Comparison of ENCODE assay signal across 9 mouse cellular contexts in the genomic region with DNA sequence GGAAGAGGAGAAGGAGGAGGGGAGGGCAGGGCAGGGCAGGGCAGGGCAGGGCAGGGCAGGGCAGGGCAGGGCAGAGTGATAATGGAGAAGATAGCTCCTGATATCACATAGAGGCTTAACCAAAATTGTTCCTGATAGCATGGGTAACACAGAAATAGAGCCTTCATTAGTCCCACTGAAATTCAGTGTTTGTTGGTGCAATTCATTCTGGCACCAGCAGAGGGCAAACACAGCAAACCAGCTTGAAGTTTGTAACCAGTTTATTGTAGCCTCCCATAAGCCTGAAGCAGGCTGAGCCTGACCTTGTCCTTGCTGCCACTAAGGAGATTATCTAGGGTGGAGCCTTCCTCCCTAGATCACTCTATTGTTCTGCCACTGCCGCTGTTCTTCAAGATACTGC. TPM values are rescaled to one million over a fixed set of nuclear protein-coding genes. Genes with fewer than 3 reads are reported as not detected.
DNase-seq lines count a peak whose midpoint lies in the region; ATAC-seq and TF ChIP-seq lines count a peak whose summit lies in the region.
"Had no signal": no experiment of that assay in that cellular context is flagged by ENCODE, and none has a peak within 500 bp of the region (broad histone marks: within the 10 kb centered on the region; RNA-seq: fewer than 3 reads in every experiment).

No protein-coding gene starts in this region.

- WGBS in spleen, adult 2 months: 25% methylated on average over 1 of the region's 1 CpGs
- WGBS in embryonic facial prominence, embryonic 15.5 days: 11% methylated on average over 1 of the region's 1 CpGs
- 25% methylated on average over 1 of the region's 1 CpGs for WGBS in intestine, embryonic 14.5 days

- H3K9me3 ChIP-seq in embryonic facial prominence, embryonic 15.5 days (replicated peaks): no peaks in the 10 kb centered on the region
- no peaks in the 10 kb centered on the region for H3K9me3 ChIP-seq in intestine, embryonic 14.5 days (ENCODE audit: control insufficient read depth, low read length)

- DNase-seq in spleen, adult 2 months (ENCODE audit: low read depth in 1 of 2, low spot score in 2 of 2): peak in 1 of 2 experiments; percentile 40
- no peak for DNase-seq in spleen, postnatal 14 days (ENCODE audit: low spot score in 2 of 2)
- DNase-seq in adrenal gland, adult 2 months: peak; percentile 49
- peak; percentile 83 for DNase-seq in intestine, embryonic 14.5 days (ENCODE audit: low spot score)
- peak; percentile 33 to 50 for DNase-seq in left cerebral cortex, adult 18-20 months (ENCODE audit: low spot score in 2 of 2)
- peak; percentile 65 for DNase-seq in mesoderm, embryonic 11.5 days (ENCODE audit: low read depth, low spot score)
- peak; percentile 38 for DNase-seq in yolk sac, embryonic 10.5 days (ENCODE audit: low spot score)

- no peaks in the 10 kb centered on the region for H3K4me1 ChIP-seq in spleen, adult 2 months (ENCODE audit: control insufficient read depth, insufficient read depth, insufficient read length)
- H3K4me1 ChIP-seq in embryonic facial prominence, embryonic 15.5 days: 0 out of 2 replicates have a peak, but pooled peaks cover 3% of the 10 kb centered on the region
- H3K4me1 ChIP-seq in intestine, embryonic 14.5 days (replicated peaks; ENCODE audit: control insufficient read depth, insufficient read depth, low read length): no peaks in the 10 kb centered on the region

- no peak overlapping the region for H3K9ac ChIP-seq in embryonic facial prominence, embryonic 15.5 days
- no peak overlapping the region for H3K9ac ChIP-seq in intestine, embryonic 14.5 days (ENCODE audit: low read length)

- no peaks in the 10 kb centered on the region for H3K36me3 ChIP-seq in spleen, adult 2 months (ENCODE audit: control insufficient read depth, insufficient read depth, low read length)
- H3K36me3 ChIP-seq in embryonic facial prominence, embryonic 15.5 days: no peaks in the 10 kb centered on the region
- no peaks in the 10 kb centered on the region for H3K36me3 ChIP-seq in intestine, embryonic 14.5 days (ENCODE audit: control insufficient read depth, insufficient read depth, low read length)

- no peak overlapping the region for H3K27ac ChIP-seq in spleen, adult 2 months (ENCODE audit: insufficient read depth, low read length)
- H3K27ac ChIP-seq in embryonic facial prominence, embryonic 15.5 days (replicated peaks): no peak overlapping the region
- H3K27ac ChIP-seq in intestine, embryonic 14.5 days (ENCODE audit: low read depth): no peak overlapping the region

- no peak overlapping the region for H3K4me3 ChIP-seq in spleen, adult 2 months (ENCODE audit: extremely low read depth, insufficient read depth, insufficient read length)
- H3K4me3 ChIP-seq in embryonic facial prominence, embryonic 15.5 days (replicated peaks): no peak overlapping the region
- no peak overlapping the region for H3K4me3 ChIP-seq in intestine, embryonic 14.5 days (ENCODE audit: low read depth, low read length)

- peak; percentile 24; the same call in 1 of the 2 replicates for TF ChIP-seq CTCF in spleen, adult 2 months (IDR thresholded peaks at IDR 0.05; ENCODE audit: extremely low read depth, insufficient read depth, insufficient read length, insufficient replicate concordance)

- H3K4me2 ChIP-seq in embryonic facial prominence, embryonic 15.5 days (replicated peaks): no peak overlapping the region
- no peak overlapping the region for H3K4me2 ChIP-seq in intestine, embryonic 14.5 days (ENCODE audit: low read length)

- 0 out of 2 replicates have a peak, but pooled peaks have one; percentile 19 for ATAC-seq in embryonic facial prominence, embryonic 15.5 days (ENCODE audit: insufficient number of reproducible peaks, low FRiP score, low TSS enrichment, low read depth)
- no peak; the same call in 1 of the 2 replicates for ATAC-seq in intestine, embryonic 14.5 days (replicated peaks; ENCODE audit: low FRiP score, low TSS enrichment, low read depth)

- TF ChIP-seq POLR2A in spleen, adult 2 months (IDR thresholded peaks at IDR 0.05; ENCODE audit: low read depth, low read length): no peak

- H3K27me3 ChIP-seq in spleen, adult 2 months (ENCODE audit: control insufficient read depth, insufficient read depth, low read length): no peaks in the 10 kb centered on the region
- no peaks in the 10 kb centered on the region for H3K27me3 ChIP-seq in embryonic facial prominence, embryonic 15.5 days
- no peaks in the 10 kb centered on the region for H3K27me3 ChIP-seq in intestine, embryonic 14.5 days (replicated peaks; ENCODE audit: control insufficient read depth, insufficient read depth, low read length)

RNA-seq across cellular contexts. Expression of a gene that starts 8.4 kb away (rescaled TPM):
- not detected in 2 replicates for polyA plus RNA-seq in spleen, adult 2 months (2012; rRNA removed)
- not detected for total RNA-seq in adrenal gland, adult 2 months (2021)
- polyA plus RNA-seq in adrenal gland, adult 2 months (2012; rRNA removed): not detected in 2 replicates
- polyA plus RNA-seq in embryonic facial prominence, embryonic 15.5 days (2015; fragmentation: Nextera tagmentation; extraction: Ambion mirVana): 1.4 and 2.1 TPM in 2 replicates
- 0.26 TPM in 1 of 2 replicates, not detected in the other for polyA plus RNA-seq in intestine, embryonic 14.5 days (2014; fragmentation: Nextera tagmentation; extraction: Ambion mirVana)
- not detected for total RNA-seq in left cerebral cortex, adult 18-20 months (2021)
- polyA plus RNA-seq: frontal cortex, adult 2 months had no signal

Comparison
In these comparisons a context has a peak if more than half of its experiments do, and no peak if none do; other contexts are left out.
1. DNase-seq: peak in adrenal gland, adult 2 months (single experiment), intestine, embryonic 14.5 days (single experiment), left cerebral cortex, adult 18-20 months (2 of 2), mesoderm, embryonic 11.5 days (single experiment) and yolk sac, embryonic 10.5 days (single experiment); none in spleen, postnatal 14 days (0 of 2).